Mouse (Mus musculus) B cell, adult 2 months (primary cell): ENCODE results near the gene Adamtsl1.

Source experiments
- DNase-seq, 2 experiments: peaks; one replicate each; pipeline ENCODE4 v3.0.0; 2022

Adamtsl1 gene

GRCm38 (mm10) chr4:86422586-86422985, 908.6 kb downstream of the Adamtsl1 start:
- no peak for DNase-seq

DNA sequence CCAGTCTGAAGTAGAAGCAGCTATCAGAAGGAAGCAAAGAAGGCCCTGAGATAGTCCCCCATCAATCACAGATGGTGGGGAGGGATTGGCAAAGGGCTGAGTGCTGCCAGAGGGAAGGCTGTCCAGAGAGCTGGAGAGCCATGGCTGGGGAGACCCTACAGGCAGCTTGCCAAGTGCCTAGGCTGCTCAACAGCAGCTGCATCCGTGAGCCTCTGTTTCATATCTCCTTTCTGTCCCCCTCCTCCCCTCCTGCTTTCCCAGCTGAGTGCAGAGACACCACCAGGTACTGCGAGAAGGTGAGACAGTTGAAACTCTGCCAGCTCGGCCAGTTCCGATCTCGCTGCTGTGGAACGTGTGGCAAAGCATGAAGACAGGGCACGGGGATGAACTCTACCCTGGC, 911.6 kb downstream of the Adamtsl1 start:
- no peak for DNase-seq

DNA sequence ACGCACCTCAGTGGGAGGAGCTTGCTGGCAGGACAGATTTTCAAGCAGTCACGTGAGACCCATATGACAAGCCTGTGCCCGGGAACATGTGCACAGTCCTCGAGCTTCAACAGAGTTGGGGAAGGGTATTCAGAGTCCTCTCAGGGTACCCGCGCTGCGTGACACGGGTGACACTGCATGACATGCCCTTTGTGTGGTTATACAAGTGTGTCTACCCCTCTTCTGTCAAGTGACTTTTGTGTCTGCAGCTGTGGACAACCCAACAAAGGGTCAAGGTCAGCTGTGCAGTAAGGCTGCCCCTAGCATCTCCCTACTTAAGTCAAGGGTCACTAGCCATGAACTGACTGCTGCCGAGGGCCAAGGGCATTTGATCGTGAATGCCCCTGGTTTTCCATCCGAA, 912.6 kb downstream of the Adamtsl1 start:
- DNase-seq = no peak

- no peak for DNase-seq
Observed at GRCm38 (mm10) chr4:86427312-86427711, 913.3 kb downstream of the Adamtsl1 start.

- no peak for DNase-seq
Observed at GRCm38 (mm10) chr4:86428091-86428745, 914.2 kb downstream of the Adamtsl1 start.

DNA sequence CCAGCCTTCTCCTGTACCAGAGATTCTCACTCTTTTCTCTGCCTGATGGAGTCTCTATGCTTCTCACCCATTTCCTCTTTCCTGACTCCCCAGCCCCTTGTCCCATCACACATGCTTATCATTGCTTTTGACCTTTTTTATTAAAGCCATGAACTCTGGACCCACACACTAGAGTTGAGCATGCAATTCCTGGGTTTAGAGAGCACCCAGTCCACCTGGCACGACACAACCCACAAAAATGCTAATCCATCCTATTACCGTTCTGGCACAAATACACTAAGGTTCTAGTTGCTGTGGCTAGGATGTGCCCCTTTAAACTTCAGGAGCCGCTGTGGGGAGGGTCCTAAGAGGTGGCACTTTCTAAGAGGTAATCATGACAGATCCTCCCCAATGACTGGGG, 921.7 kb downstream of the Adamtsl1 start:
- no peak for DNase-seq

- no peak for DNase-seq
Observed at GRCm38 (mm10) chr4:86436336-86436735, 922.4 kb downstream of the Adamtsl1 start.

GRCm38 (mm10) chr4:86450468-86450867, 936.5 kb downstream of the Adamtsl1 start:
- DNase-seq = no peak

- no peak for DNase-seq
Observed at GRCm38 (mm10) chr4:86464808-86465207, 950.8 kb downstream of the Adamtsl1 start.
